Mouse (Mus musculus) stomach, embryonic 15.5 days (tissue): Measurements from ENCODE around the gene Syn3. TPM values are rescaled to one million over a fixed set of nuclear protein-coding genes. Genes with fewer than 3 reads are reported as not detected.

Experiments used
- ATAC-seq: fragments of 200-750 bp; cut with Nextera tagmentation; 2 replicates; pipeline ENCODE4 v1.8.0; 2017; ENCODE audit warnings: low read depth, moderate number of reproducible peaks, moderate TSS enrichment; ENCODE audit not compliant: insufficient read depth, low FRiP score
- H3K27ac ChIP-seq: fragments of 300-500 bp; sonication (generic); 2 replicates; pipeline ENCODE4 v1.5.1; 2015; ENCODE audit warnings: mild to moderate bottlenecking, inconsistent platforms
- H3K27me3 ChIP-seq: fragments of 300-500 bp; sonication (generic); replicated peaks from 2 replicates; pipeline ENCODE4 v1.6.1; 2015; ENCODE audit warnings: inconsistent platforms
- H3K36me3 ChIP-seq: fragments of 300-500 bp; sonication (generic); 2 replicates; pipeline ENCODE4 v1.6.1; 2015; ENCODE audit warnings: inconsistent platforms
- H3K4me1 ChIP-seq: fragments of 300-500 bp; sonication (generic); 2 replicates; pipeline ENCODE4 v1.6.1; 2015; ENCODE audit warnings: inconsistent platforms
- H3K4me2 ChIP-seq: fragments of 300-500 bp; sonication (generic); 2 replicates; pipeline ENCODE4 v1.6.1; 2015; ENCODE audit warnings: mild to moderate bottlenecking, inconsistent platforms
- H3K4me3 ChIP-seq: fragments of 300-500 bp; sonication (generic); replicated peaks from 2 replicates; pipeline ENCODE4 v1.5.1; 2015; ENCODE audit warnings: inconsistent platforms
- H3K9ac ChIP-seq: fragments of 300-500 bp; sonication (generic); 2 replicates; pipeline ENCODE4 v1.6.1; 2015; ENCODE audit warnings: inconsistent platforms
- H3K9me3 ChIP-seq: fragments of 300-500 bp; sonication (generic); 2 replicates; pipeline ENCODE4 v1.6.1; 2016; ENCODE audit warnings: inconsistent platforms
- WGBS: fragments of 180-500 bp; shearing (Covaris S2); methylation state at CpG from one replicate; pipeline ENCODE4 v1.1.7; 2015; 5-methylcytosine and 5-hydroxymethylcytosine counted together
- polyA plus RNA-seq: library from polyadenylated mRNA; unstranded; fragments of >200 nt; fragmentation: Nextera tagmentation; extraction: Ambion mirVana; gene quantifications from 2 replicates; pipeline ENCODE4 v1.2.1, GENCODE M21; 2015

Gene Syn3
- polyA plus RNA-seq, 1 experiment from 2014 or later: 3.5 TPM

- H3K4me1 ChIP-seq: no peaks in the 10 kb centered on the region
- ATAC-seq: no peak
- no peaks in the 10 kb centered on the region for H3K36me3 ChIP-seq
- H3K27me3 ChIP-seq: no peaks in the 10 kb centered on the region
- H3K9me3 ChIP-seq: no peaks in the 10 kb centered on the region
- H3K4me3 ChIP-seq: no peak overlapping the region
- WGBS: 76% methylated on average over 4 of the region's 4 CpGs
- no peak overlapping the region for H3K9ac ChIP-seq
- H3K27ac ChIP-seq: no peak overlapping the region
- H3K4me2 ChIP-seq: no peak overlapping the region
Measured at GRCm38 (mm10) chr10:86074134-86074533, 424.6 kb downstream of the Syn3 start.

GRCm38 (mm10) chr10:86070751-86071150, 427.9 kb downstream of the Syn3 start:
- Histone ChIP-seq H3K27me3 (no peaks in the 10 kb centered on the region), H3K9ac (no peak overlapping the region), H3K9me3 (no peaks in the 10 kb centered on the region), H3K4me2 (no peak overlapping the region), H3K4me1 (no peaks in the 10 kb centered on the region), H3K4me3 (no peak overlapping the region), H3K27ac (no peak overlapping the region), H3K36me3 (no peaks in the 10 kb centered on the region)
- ATAC-seq: no peak
- 82% methylated on average over 3 of the region's 3 CpGs for whole genome bisulfite sequencing

- no peak overlapping the region for H3K4me3 ChIP-seq
- H3K9me3 ChIP-seq: no peaks in the 10 kb centered on the region
- H3K4me2 ChIP-seq: no peak overlapping the region
- H3K4me1 ChIP-seq: peaks cover 5% of the 10 kb centered on the region; the same call in 1 of the 2 replicates
- H3K36me3 ChIP-seq: no peaks in the 10 kb centered on the region
- no peak overlapping the region for H3K27ac ChIP-seq
- no peaks in the 10 kb centered on the region for H3K27me3 ChIP-seq
- H3K9ac ChIP-seq: no peak overlapping the region
- WGBS: 45% methylated on average over 3 of the region's 3 CpGs
- ATAC-seq: no peak
Measured at GRCm38 (mm10) chr10:86069341-86069740, 429.4 kb downstream of the Syn3 start.

- Histone ChIP-seq H3K4me2 (no peak overlapping the region), H3K9ac (no peak overlapping the region), H3K4me1 (peaks cover 5% of the 10 kb centered on the region; the same call in 1 of the 2 replicates), H3K27ac (no peak overlapping the region), H3K9me3 (no peaks in the 10 kb centered on the region), H3K27me3 (no peaks in the 10 kb centered on the region), H3K36me3 (no peaks in the 10 kb centered on the region), H3K4me3 (no peak overlapping the region)
- WGBS: 76% methylated on average over 10 of the region's 10 CpGs
- ATAC-seq: no peak
Measured at GRCm38 (mm10) chr10:86067911-86068310, 430.8 kb downstream of the Syn3 start.

GRCm38 (mm10) chr10:86066651-86067050, 432.0 kb downstream of the Syn3 start:
- Histone ChIP-seq H3K4me2 (no peak overlapping the region), H3K4me1 (peaks cover 5% of the 10 kb centered on the region; the same call in 1 of the 2 replicates), H3K27ac (no peak overlapping the region), H3K27me3 (no peaks in the 10 kb centered on the region), H3K9ac (no peak overlapping the region), H3K9me3 (0 out of 2 replicates have a peak, but pooled peaks cover 4% of the 10 kb centered on the region), H3K4me3 (no peak overlapping the region), H3K36me3 (no peaks in the 10 kb centered on the region)
- 73% methylated on average over 5 of the region's 5 CpGs for WGBS
- no peak for ATAC-seq

GRCm38 (mm10) chr10:86065661-86066060, 433.0 kb downstream of the Syn3 start:
- Histone ChIP-seq H3K27ac (no peak overlapping the region), H3K36me3 (no peaks in the 10 kb centered on the region), H3K9me3 (0 out of 2 replicates have a peak, but pooled peaks cover 4% of the 10 kb centered on the region), H3K9ac (no peak overlapping the region), H3K4me2 (no peak overlapping the region), H3K4me3 (no peak overlapping the region), H3K27me3 (no peaks in the 10 kb centered on the region), H3K4me1 (peaks cover 5% of the 10 kb centered on the region; the same call in 1 of the 2 replicates)
- no peak for ATAC-seq
- WGBS: 74% methylated on average over 1 of the region's 1 CpGs

GRCm38 (mm10) chr10:86064937-86065336, 433.8 kb downstream of the Syn3 start:
- no peak overlapping the region for H3K9ac ChIP-seq
- 3% methylated on average over 4 of the region's 4 CpGs for WGBS
- ATAC-seq: peak; percentile 59; the same call in 1 of the 2 replicates
- H3K4me1 ChIP-seq: peaks cover 5% of the 10 kb centered on the region; the same call in 1 of the 2 replicates
- H3K27me3 ChIP-seq: no peaks in the 10 kb centered on the region
- H3K27ac ChIP-seq: no peak overlapping the region
- no peak overlapping the region for H3K4me3 ChIP-seq
- H3K9me3 ChIP-seq: 0 out of 2 replicates have a peak, but pooled peaks cover 4% of the 10 kb centered on the region
- H3K36me3 ChIP-seq: no peaks in the 10 kb centered on the region
- H3K4me2 ChIP-seq: no peak overlapping the region

GRCm38 (mm10) chr10:86063018-86063384, 435.7 kb downstream of the Syn3 start:
- Histone ChIP-seq H3K4me2 (no peak overlapping the region), H3K4me3 (no peak overlapping the region), H3K9me3 (0 out of 2 replicates have a peak, but pooled peaks cover 4% of the 10 kb centered on the region), H3K4me1 (peaks cover 5% of the 10 kb centered on the region; the same call in 1 of the 2 replicates), H3K9ac (no peak overlapping the region), H3K27me3 (no peaks in the 10 kb centered on the region), H3K27ac (no peak overlapping the region), H3K36me3 (no peaks in the 10 kb centered on the region)
- 90% methylated on average over 8 of the region's 8 CpGs for WGBS
- ATAC-seq: no peak

GRCm38 (mm10) chr10:86062261-86063017, 436.3 kb downstream of the Syn3 start:
- no peaks in the 10 kb centered on the region for H3K36me3 ChIP-seq
- 53% methylated on average over 5 of the region's 5 CpGs for WGBS

GRCm38 (mm10) chr10:86060267-86060666, 438.4 kb downstream of the Syn3 start:
- Histone ChIP-seq H3K4me3 (no peak overlapping the region), H3K9me3 (0 out of 2 replicates have a peak, but pooled peaks cover 4% of the 10 kb centered on the region), H3K4me2 (no peak overlapping the region), H3K27me3 (no peaks in the 10 kb centered on the region), H3K36me3 (peaks cover 1% of the 10 kb centered on the region; the same call in 1 of the 2 replicates), H3K4me1 (peaks cover 4% of the 10 kb centered on the region; the same call in 1 of the 2 replicates), H3K27ac (no peak overlapping the region), H3K9ac (no peak overlapping the region)
- WGBS: 67% methylated on average over 3 of the region's 3 CpGs
- no peak for ATAC-seq

More at GRCm38 (mm10) chr10:86062261-86063017, 436.3 kb downstream of the Syn3 start:
- Histone ChIP-seq H3K9me3 (0 out of 2 replicates have a peak, but pooled peaks cover 4% of the 10 kb centered on the region), H3K9ac (no peak overlapping the region), H3K27ac (no peak overlapping the region), H3K4me1 (peaks cover 5% of the 10 kb centered on the region; the same call in 1 of the 2 replicates), H3K4me2 (no peak overlapping the region), H3K27me3 (no peaks in the 10 kb centered on the region), H3K4me3 (no peak overlapping the region)
- no peak for ATAC-seq

- Histone ChIP-seq H3K9ac (no peak overlapping the region), H3K36me3 (peaks cover 4% of the 10 kb centered on the region; the same call in 1 of the 2 replicates), H3K4me2 (no peak overlapping the region), H3K4me1 (no peaks in the 10 kb centered on the region), H3K9me3 (0 out of 2 replicates have a peak, but pooled peaks cover 4% of the 10 kb centered on the region), H3K27me3 (no peaks in the 10 kb centered on the region), H3K4me3 (no peak overlapping the region), H3K27ac (no peak overlapping the region)
- no peak for ATAC-seq
- WGBS: 47% methylated on average over 2 of the region's 2 CpGs
Measured at GRCm38 (mm10) chr10:86057712-86058111, 441.0 kb downstream of the Syn3 start.

- ATAC-seq: no peak
Measured at GRCm38 (mm10) chr10:86057286-86057685, 441.4 kb downstream of the Syn3 start.

More at GRCm38 (mm10) chr10:86057286-86057685, 441.4 kb downstream of the Syn3 start:
- Histone ChIP-seq H3K9ac (no peak overlapping the region), H3K36me3 (peaks cover 4% of the 10 kb centered on the region; the same call in 1 of the 2 replicates), H3K27me3 (no peaks in the 10 kb centered on the region), H3K27ac (no peak overlapping the region), H3K4me1 (no peaks in the 10 kb centered on the region), H3K4me3 (no peak overlapping the region), H3K4me2 (no peak overlapping the region), H3K9me3 (0 out of 2 replicates have a peak, but pooled peaks cover 4% of the 10 kb centered on the region)
- WGBS: 86% methylated on average over 11 of the region's 11 CpGs
